Mouse (Mus musculus) urinary bladder, adult 2 months (tissue): ENCODE measurements around the gene Ubr4. TPM values are rescaled to one million over a fixed set of nuclear protein-coding genes. Genes with fewer than 3 reads are reported as not detected.

Source experiments
- DNase-seq: peaks from one replicate; pipeline ENCODE4 v3.0.0; 2022; ENCODE audit warnings: low spot score
- polyA plus RNA-seq: library from polyadenylated mRNA; depleted of rRNA; stranded (reverse); fragments of >200 nt; gene quantifications from 2 replicates; pipeline ENCODE4 v1.2.3, GENCODE M21; 2012; rRNA removed

Gene Ubr4
- polyA plus RNA-seq, 1 experiment, result 169 TPM

DNA sequence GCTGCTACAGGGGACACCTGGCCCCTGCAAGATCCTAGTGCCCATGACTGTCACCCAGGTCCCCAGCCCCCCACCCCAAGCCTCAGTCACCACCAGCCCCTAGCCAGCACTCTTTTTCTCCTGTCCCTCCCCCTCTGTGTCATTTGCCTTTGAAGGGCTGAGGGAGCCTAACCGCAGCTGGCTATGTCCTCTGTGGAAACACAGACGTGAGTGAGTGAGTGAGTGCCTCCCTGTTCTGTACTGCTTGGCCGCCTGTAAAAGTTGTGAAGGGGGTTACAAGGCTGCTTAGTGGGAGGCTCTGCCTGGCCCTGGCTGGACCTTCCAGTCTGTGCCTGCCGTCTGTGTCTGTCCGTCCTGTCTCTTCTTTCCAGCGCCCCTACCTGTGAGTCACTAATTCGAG, 183.3 kb downstream of the Ubr4 start:
- no peak for DNase-seq

DNA sequence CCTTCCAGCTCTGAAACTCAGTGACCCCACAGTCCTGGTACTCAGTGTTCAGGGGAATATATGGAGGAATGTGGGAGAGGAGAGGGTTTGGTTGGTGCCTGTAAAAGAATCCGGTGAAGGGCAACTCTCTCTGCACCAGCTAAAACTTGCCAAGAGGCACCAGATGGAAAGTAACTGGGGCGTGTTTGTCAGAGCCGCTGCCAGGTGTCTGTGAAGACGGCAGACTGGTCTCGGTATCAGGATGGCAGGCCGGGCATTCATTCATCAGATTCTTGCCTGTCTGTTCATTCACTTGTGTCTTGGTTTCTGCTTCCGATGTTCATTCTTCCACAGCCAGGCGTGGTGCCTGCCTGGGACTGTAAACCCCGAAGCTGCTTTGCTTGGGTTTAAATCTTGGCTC, 184.3 kb downstream of the Ubr4 start:
- DNase-seq, result no peak

Other genes starting within 250 kb of the Ubr4 start
- 174 and 186 TPM in 2 replicates for gene Minos1, start 221.5 kb upstream of the Ubr4 start, polyA plus RNA-seq
- 297 and 375 TPM in 2 replicates for gene Capzb, start 159.7 kb upstream of the Ubr4 start, polyA plus RNA-seq
- 10.2 and 11.6 TPM in 2 replicates for gene Pqlc2, start 41.9 kb upstream of the Ubr4 start, polyA plus RNA-seq
- 8.7 and 15.3 TPM in 2 replicates for gene Akr7a5, start 41.9 kb upstream of the Ubr4 start, polyA plus RNA-seq
- gene Mrto4, start within 50 bp of the Ubr4 start, polyA plus RNA-seq, result 40.5 and 42.4 TPM in 2 replicates
- gene Emc1, start within 50 bp of the Ubr4 start, polyA plus RNA-seq, result 41.3 and 43.8 TPM in 2 replicates
- gene Iffo2, start 177.9 kb downstream of the Ubr4 start, polyA plus RNA-seq, result 7.7 and 9.8 TPM in 2 replicates